14 mouse cellular contexts compared by ENCODE assay signal in the genomic region with DNA sequence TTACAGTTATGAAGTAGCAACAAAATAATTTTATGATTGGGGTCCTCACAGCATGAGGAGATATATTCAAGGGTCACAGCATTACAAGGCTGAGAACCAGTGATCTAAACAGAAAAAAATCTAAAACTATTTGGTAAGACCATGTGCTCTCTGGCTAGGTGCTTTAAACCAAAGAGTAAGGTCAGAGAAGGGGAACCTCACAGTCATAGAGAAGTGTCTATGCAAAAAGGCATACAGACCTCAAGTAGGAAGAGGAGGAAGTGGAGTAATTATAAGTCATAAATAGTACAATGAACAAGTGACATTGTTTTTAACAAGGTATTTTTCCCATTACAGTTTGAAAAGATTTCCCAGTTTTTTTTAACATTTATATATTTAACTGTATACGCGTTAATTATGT.
"Had no signal": no experiment of that assay in that cellular context is flagged by ENCODE, and none has a peak within 500 bp of the region (broad histone marks: within the 10 kb centered on the region; RNA-seq: fewer than 3 reads in every experiment).

No protein-coding gene starts in this region.

- H3K27me3 ChIP-seq: liver, embryonic 15.5 days; megakaryocyte, embryonic 14.5 days; neural tube, embryonic 12.5 days had no signal

- H3K4me2 ChIP-seq: liver, embryonic 15.5 days; lung, embryonic 14.5 days; midbrain, embryonic 11.5 days; neural tube, embryonic 12.5 days had no signal

- ATAC-seq: liver, postnatal 0 days; midbrain, embryonic 16.5 days had no signal

- H3K4me1 ChIP-seq: liver, embryonic 15.5 days; megakaryocyte, embryonic 14.5 days; neural tube, embryonic 12.5 days had no signal

- DNase-seq: liver, postnatal 0 days; lung, embryonic 14.5 days; lung, postnatal 10 days; lung, postnatal 4 days; midbrain, embryonic 14.5 days; right cerebral cortex, postnatal 14 days; thymus, adult 18-20 months; thymus, postnatal 14 days; thymus, postnatal 36 days had no signal

- H3K36me3 ChIP-seq: liver, embryonic 15.5 days; neural tube, embryonic 12.5 days had no signal

- H3K9ac ChIP-seq: liver, embryonic 15.5 days; liver, postnatal 0 days; lung, embryonic 14.5 days; neural tube, embryonic 12.5 days had no signal

- H3K4me3 ChIP-seq: liver, embryonic 15.5 days; megakaryocyte, embryonic 14.5 days; neural tube, embryonic 12.5 days had no signal

- H3K9me3 ChIP-seq: liver, embryonic 15.5 days; megakaryocyte, embryonic 14.5 days; neural tube, embryonic 12.5 days had no signal

- H3K27ac ChIP-seq: liver, embryonic 15.5 days; neural tube, embryonic 12.5 days had no signal
